Mouse (Mus musculus) liver, adult 2 months (tissue): Measurements from ENCODE around the gene Ptprm. TPM values are rescaled to one million over a fixed set of nuclear protein-coding genes. Genes with fewer than 3 reads are reported as not detected.

Experiments used
- DNase-seq: peaks from one replicate; pipeline ENCODE4 v3.0.0-alpha.2; 2011; ENCODE audit warnings: low read depth, low spot score; ENCODE audit errors: extremely low read depth
- H3K27ac ChIP-seq: fragments of 200-500 bp; replicated peaks from 2 replicates; pipeline ENCODE4 v1.5.1; 2012; ENCODE audit warnings: low read depth, mild to moderate bottlenecking, control low read depth, inconsistent platforms, low read length; ENCODE audit not compliant: insufficient read depth
- H3K27me3 ChIP-seq: fragments of 200-500 bp; 2 replicates; pipeline ENCODE4 v1.6.1; 2012; ENCODE audit warnings: mild to moderate bottlenecking, moderate library complexity, low read length, inconsistent platforms; ENCODE audit not compliant: control insufficient read depth, insufficient read depth
- H3K36me3 ChIP-seq: fragments of 200-500 bp; 2 replicates; pipeline ENCODE4 v1.6.1; 2012; ENCODE audit warnings: low read length, inconsistent platforms; ENCODE audit not compliant: control insufficient read depth, insufficient read depth
- H3K4me1 ChIP-seq: fragments of 200-500 bp; 2 replicates; pipeline ENCODE4 v1.6.1; 2011; ENCODE audit warnings: low read length; ENCODE audit not compliant: control insufficient read depth, insufficient read depth
- H3K4me3 ChIP-seq: fragments of 200-500 bp; 2 replicates; pipeline ENCODE4 v1.5.1; 2011; ENCODE audit warnings: low read depth, mild to moderate bottlenecking, control low read depth, low read length, moderate library complexity; ENCODE audit not compliant: insufficient read depth
- H3K79me2 ChIP-seq: fragments of 200-500 bp; 2 replicates; pipeline ENCODE4 v1.6.1; 2012; ENCODE audit warnings: inconsistent platforms, mild to moderate bottlenecking, low read length, moderate library complexity; ENCODE audit not compliant: control insufficient read depth, insufficient read depth
- H3K9ac ChIP-seq: fragments of 200-500 bp; 2 replicates; pipeline ENCODE4 v1.6.1; 2012; ENCODE audit warnings: low read depth, mild to moderate bottlenecking, control low read depth, inconsistent platforms, low read length
- CTCF ChIP-seq: fragments of 200-500 bp; IDR thresholded peaks from 2 replicates; pipeline ENCODE4 v1.5.1; 2011; ENCODE audit warnings: low read depth, low read length, control low read depth
- POLR2A ChIP-seq: fragments of 200-500 bp; IDR thresholded peaks from 2 replicates; pipeline ENCODE4 v1.6.1; 2011; ENCODE audit warnings: low read length, control low read depth; ENCODE audit not compliant: insufficient read depth; ENCODE audit errors: extremely low read depth
- WGBS: fragments of 180-500 bp; shearing (Covaris S2); methylation state at CpG from one replicate; pipeline ENCODE4 v1.1.7; 2018; 5-methylcytosine and 5-hydroxymethylcytosine counted together
- polyA plus RNA-seq: library from polyadenylated mRNA; depleted of rRNA; stranded (reverse); fragments of >200 nt; gene quantifications from 2 replicates; pipeline ENCODE4 v1.2.3, GENCODE M21; 2012
- total RNA-seq: library from RNA; depleted of rRNA; stranded (reverse); fragments of >200 nt; gene quantifications from 2 replicates; pipeline ENCODE4 v1.2.3, GENCODE M21; 2014

Gene Ptprm
- total and polyA plus RNA-seq, 2 experiments = 0.78 to 3.3 TPM

DNA sequence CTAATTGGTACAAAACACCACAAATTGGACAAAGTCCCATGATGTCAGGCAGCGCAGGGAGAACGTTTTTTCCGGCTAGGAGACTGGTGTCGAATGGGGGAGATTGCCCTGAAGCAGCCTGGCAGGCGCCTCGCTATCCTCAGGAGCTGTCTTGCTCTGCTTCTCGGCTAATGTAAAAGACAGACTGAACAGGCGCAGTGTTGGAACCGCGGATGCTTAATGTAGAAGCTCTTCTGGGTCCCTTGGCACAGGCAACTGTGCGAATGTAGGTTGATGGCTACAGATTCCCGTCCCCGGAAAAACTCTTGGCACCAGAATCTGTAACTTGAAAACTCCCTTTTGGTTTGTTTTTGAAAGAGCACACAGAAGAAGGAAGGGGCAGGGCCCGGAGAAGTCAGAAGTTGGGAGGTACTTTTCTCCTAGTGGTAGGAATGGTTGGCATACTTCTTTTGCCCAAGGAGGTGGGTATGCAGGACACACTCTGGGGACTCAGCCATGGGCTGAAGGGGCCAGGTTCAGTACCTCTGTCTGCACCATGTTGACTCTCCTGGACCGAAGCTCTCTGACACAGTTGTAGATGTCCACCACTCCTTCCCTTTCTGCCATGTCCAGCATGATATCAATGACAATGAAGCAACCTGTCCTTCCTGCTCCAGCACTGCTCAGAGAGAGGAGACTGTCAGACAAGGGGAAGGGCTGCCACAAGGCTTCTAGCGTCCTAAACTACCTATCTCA is 661.1 kb downstream of the Ptprm start:
- Histone ChIP-seq H3K79me2 (no peaks in the 10 kb centered on the region), H3K9ac (no peak overlapping the region), H3K27ac (no peak overlapping the region), H3K4me1 (no peaks in the 10 kb centered on the region), H3K36me3 (no peaks in the 10 kb centered on the region; the same call in 1 of the 2 replicates), H3K27me3 (no peaks in the 10 kb centered on the region), H3K4me3 (no peak overlapping the region)
- no peak for DNase-seq
- no peak for TF ChIP-seq CTCF
- no peak for TF ChIP-seq POLR2A
- 94% methylated on average over 16 of the region's 16 CpGs for WGBS

DNA sequence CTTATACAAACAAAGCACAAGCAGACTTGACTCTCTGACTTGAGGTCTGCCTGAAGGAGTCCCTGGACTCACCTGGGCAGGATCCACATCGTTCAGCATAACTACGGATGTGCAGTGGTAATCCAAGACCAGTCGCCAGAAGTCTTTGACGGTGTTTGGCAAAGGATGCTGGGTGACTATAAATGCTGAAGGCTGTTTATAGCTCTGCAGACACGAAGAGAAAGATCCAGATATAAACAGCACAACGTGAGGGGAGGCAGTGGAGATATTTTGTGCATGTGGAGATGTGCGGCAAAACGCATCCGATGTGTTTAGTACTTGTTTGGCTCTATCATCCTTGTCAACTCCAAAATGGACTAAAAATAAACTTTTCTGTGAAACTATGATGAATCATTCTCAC is 666.1 kb downstream of the Ptprm start:
- Histone ChIP-seq H3K36me3 (no peaks in the 10 kb centered on the region; the same call in 1 of the 2 replicates), H3K27me3 (no peaks in the 10 kb centered on the region), H3K4me1 (no peaks in the 10 kb centered on the region), H3K9ac (no peak overlapping the region), H3K27ac (no peak overlapping the region), H3K79me2 (no peaks in the 10 kb centered on the region), H3K4me3 (no peak overlapping the region)
- no peak for TF ChIP-seq CTCF
- TF ChIP-seq POLR2A = no peak
- DNase-seq = no peak
- 85% methylated on average over 9 of the region's 9 CpGs for WGBS

DNA sequence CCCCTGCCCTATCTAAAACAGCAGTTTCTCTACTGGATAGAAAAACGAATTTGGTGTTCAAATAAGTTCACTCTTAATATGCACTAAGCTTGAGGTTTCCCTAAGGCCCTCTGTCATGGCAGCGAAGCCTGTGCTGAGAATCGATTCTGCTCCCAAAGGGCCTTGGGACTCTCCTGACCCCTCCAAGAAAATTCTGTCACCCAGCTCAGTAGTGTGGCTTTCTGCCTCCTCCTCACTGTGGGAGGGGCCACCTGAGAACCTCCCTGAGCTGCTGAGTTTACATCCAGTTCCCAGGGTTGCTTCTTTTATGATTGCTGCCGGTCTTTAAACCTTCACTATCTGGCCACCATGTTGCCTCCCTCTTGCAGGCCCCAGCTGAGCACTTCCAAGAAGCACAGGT is 666.7 kb downstream of the Ptprm start:
- WGBS = 85% methylated on average over 4 of the region's 4 CpGs
- DNase-seq = no peak
- no peaks in the 10 kb centered on the region for H3K79me2 ChIP-seq
- no peaks in the 10 kb centered on the region; the same call in 1 of the 2 replicates for H3K36me3 ChIP-seq
- H3K4me3 ChIP-seq = no peak overlapping the region
- no peaks in the 10 kb centered on the region for H3K27me3 ChIP-seq
- TF ChIP-seq POLR2A = no peak
- TF ChIP-seq CTCF = no peak
- H3K4me1 ChIP-seq = no peaks in the 10 kb centered on the region
- no peak overlapping the region for H3K9ac ChIP-seq
- no peak overlapping the region for H3K27ac ChIP-seq

DNA sequence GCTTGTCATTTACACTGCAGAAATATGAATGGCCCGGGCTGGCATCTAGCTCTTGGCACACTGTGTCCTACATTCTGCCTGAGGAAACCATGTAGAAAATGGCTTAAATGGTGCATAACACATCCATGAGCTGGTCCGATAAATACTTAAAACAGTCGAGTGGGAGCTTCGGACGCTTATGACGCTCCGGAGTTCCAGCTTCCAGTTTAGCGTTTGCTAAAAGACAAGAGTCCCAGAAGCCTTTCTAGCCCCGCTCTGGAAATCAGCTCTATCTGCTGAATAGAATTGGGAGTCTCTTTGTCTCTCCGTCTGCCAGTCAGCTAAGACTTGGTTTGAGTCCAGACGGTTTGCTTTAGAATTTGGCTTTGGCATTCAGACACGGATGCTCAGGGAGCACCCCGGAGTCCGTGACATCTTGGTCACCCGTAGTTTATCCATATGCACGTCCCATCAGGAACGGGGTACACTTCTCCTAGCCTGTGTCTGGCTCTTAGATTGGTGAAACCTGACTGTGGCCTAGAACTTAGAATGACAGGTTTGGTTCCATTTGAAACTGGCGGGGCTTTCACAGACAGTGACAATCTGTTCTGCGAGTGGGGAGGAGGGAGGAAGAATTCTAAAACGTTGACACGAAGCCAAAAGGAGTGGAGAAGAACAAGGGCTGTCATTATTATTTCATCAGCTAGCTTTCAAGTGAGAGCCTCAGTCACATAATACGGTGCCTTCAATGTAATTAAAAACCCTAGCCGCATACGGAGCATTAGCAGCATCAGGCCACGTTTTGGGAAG is 667.4 kb downstream of the Ptprm start:
- 90% methylated on average over 25 of the region's 25 CpGs for WGBS
- no peak overlapping the region for H3K27ac ChIP-seq
- H3K9ac ChIP-seq = no peak overlapping the region
- no peaks in the 10 kb centered on the region for H3K27me3 ChIP-seq
- TF ChIP-seq POLR2A = no peak
- TF ChIP-seq CTCF = no peak
- H3K4me1 ChIP-seq = no peaks in the 10 kb centered on the region
- no peak overlapping the region for H3K4me3 ChIP-seq
- no peaks in the 10 kb centered on the region for H3K79me2 ChIP-seq
- no peak for DNase-seq
- no peaks in the 10 kb centered on the region; the same call in 1 of the 2 replicates for H3K36me3 ChIP-seq

DNA sequence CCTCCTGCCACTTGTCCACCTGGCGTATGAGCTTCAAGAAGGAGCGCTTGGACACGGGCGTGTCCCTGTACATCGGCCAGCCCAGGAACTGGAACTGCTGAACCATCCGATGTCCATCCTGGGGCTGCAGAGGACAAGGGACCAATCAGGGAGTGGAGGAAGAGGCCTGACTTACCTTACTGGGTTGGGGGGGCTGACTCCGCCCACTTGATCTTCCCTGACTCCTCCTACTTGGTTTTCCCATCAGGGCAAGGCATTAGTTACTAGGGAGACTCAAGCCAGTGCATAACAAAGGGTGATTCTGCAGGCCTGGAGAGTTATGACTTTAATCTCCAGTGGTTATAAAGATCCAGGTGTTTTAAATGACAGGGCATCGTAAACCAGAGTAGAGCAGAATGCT is 670.8 kb downstream of the Ptprm start:
- H3K27me3 ChIP-seq = no peaks in the 10 kb centered on the region
- no peak overlapping the region for H3K27ac ChIP-seq
- H3K9ac ChIP-seq = no peak overlapping the region
- no peaks in the 10 kb centered on the region for H3K4me1 ChIP-seq
- H3K4me3 ChIP-seq = no peak overlapping the region
- 79% methylated on average over 8 of the region's 8 CpGs for WGBS
- H3K36me3 ChIP-seq = no peaks in the 10 kb centered on the region
- TF ChIP-seq CTCF (no peak), POLR2A (no peak)
- no peaks in the 10 kb centered on the region for H3K79me2 ChIP-seq
- no peak for DNase-seq
